Mouse (Mus musculus): ENCODE data around the gene Dnajb14.
A peak's percentile ranks its signal among the peaks of the same experiment; 100 is the strongest.
"Not testable (repeated sequence)": the region's sequence is repeated elsewhere in the genome, so short reads cannot be mapped to it uniquely, and the experiment has no call there.

The Dnajb14 gene

GRCm38 (mm10) chr3:137867437-137868093 lies at the start of gene Dnajb14:
Gene Dnajb14, plus strand, starts transcription at chr3:137867675.
- peak; percentile 61 for DNase-seq (ENCODE audit: low spot score)

GRCm38 (mm10) chr3:137818713-137819112 lies 48.8 kb upstream of the Dnajb14 start:
- DNase-seq (ENCODE audit: low spot score): no peak

GRCm38 (mm10) chr3:137820688-137821467 lies 46.6 kb upstream of the Dnajb14 start:
- DNase-seq (ENCODE audit: low spot score): no peak

- DNase-seq (ENCODE audit: low spot score): no peak
Measured at GRCm38 (mm10) chr3:137823317-137823716, 44.2 kb upstream of the Dnajb14 start.

- no peak for DNase-seq (ENCODE audit: low spot score)
Measured at GRCm38 (mm10) chr3:137827678-137828077, 39.8 kb upstream of the Dnajb14 start.

- DNase-seq (ENCODE audit: low spot score): no peak
Measured at GRCm38 (mm10) chr3:137831156-137831555, 36.3 kb upstream of the Dnajb14 start.

- no peak for DNase-seq (ENCODE audit: low spot score)
Measured at GRCm38 (mm10) chr3:137833128-137833527, 34.3 kb upstream of the Dnajb14 start.

GRCm38 (mm10) chr3:137833698-137834097 lies 33.8 kb upstream of the Dnajb14 start:
- no peak for DNase-seq (ENCODE audit: low spot score)

GRCm38 (mm10) chr3:137836543-137836942 lies 30.9 kb upstream of the Dnajb14 start:
- DNase-seq (ENCODE audit: low spot score): no peak

- DNase-seq (ENCODE audit: low spot score): no peak
Measured at GRCm38 (mm10) chr3:137838160-137838559, 29.3 kb upstream of the Dnajb14 start.

GRCm38 (mm10) chr3:137842944-137843343 lies 24.5 kb upstream of the Dnajb14 start:
- DNase-seq (ENCODE audit: low spot score): no peak

GRCm38 (mm10) chr3:137844263-137844662 lies 23.2 kb upstream of the Dnajb14 start:
- no peak for DNase-seq (ENCODE audit: low spot score)

- DNase-seq (ENCODE audit: low spot score): no peak
Measured at GRCm38 (mm10) chr3:137846552-137846951, 20.9 kb upstream of the Dnajb14 start.

GRCm38 (mm10) chr3:137848354-137848753 lies 19.1 kb upstream of the Dnajb14 start:
- DNase-seq (ENCODE audit: low spot score): no peak

- DNase-seq (ENCODE audit: low spot score): no peak
Measured at GRCm38 (mm10) chr3:137849697-137850096, 17.8 kb upstream of the Dnajb14 start.

- no peak for DNase-seq (ENCODE audit: low spot score)
Measured at GRCm38 (mm10) chr3:137851196-137851595, 16.3 kb upstream of the Dnajb14 start.

- DNase-seq (ENCODE audit: low spot score): not testable (repeated sequence)
Measured at GRCm38 (mm10) chr3:137853011-137853410, 14.5 kb upstream of the Dnajb14 start.

GRCm38 (mm10) chr3:137855328-137855727 lies 12.1 kb upstream of the Dnajb14 start:
- no peak for DNase-seq (ENCODE audit: low spot score)

- no peak for DNase-seq (ENCODE audit: low spot score)
Measured at GRCm38 (mm10) chr3:137856061-137856460, 11.4 kb upstream of the Dnajb14 start.

- DNase-seq (ENCODE audit: low spot score): no peak
Measured at GRCm38 (mm10) chr3:137860394-137861170, 6.9 kb upstream of the Dnajb14 start.

GRCm38 (mm10) chr3:137861436-137861835 lies 6.0 kb upstream of the Dnajb14 start:
- DNase-seq (ENCODE audit: low spot score): no peak

GRCm38 (mm10) chr3:137862600-137862999 lies 4.9 kb upstream of the Dnajb14 start:
- no peak for DNase-seq (ENCODE audit: low spot score)
